Mouse (Mus musculus) mesoderm, embryonic 11.5 days (tissue): ENCODE measurements around the gene Plxna4.
A peak's percentile ranks its signal among the peaks of the same experiment; 100 is the strongest.

Experiments
- DNase-seq: peaks from one replicate; pipeline ENCODE4 v3.0.0-alpha.2; 2012; ENCODE audit warnings: low read depth, low spot score

The Plxna4 gene

GRCm38 (mm10) chr6:32407574-32408185, 180.3 kb downstream of the Plxna4 start:
- DNase-seq, result peak; percentile 73

DNA sequence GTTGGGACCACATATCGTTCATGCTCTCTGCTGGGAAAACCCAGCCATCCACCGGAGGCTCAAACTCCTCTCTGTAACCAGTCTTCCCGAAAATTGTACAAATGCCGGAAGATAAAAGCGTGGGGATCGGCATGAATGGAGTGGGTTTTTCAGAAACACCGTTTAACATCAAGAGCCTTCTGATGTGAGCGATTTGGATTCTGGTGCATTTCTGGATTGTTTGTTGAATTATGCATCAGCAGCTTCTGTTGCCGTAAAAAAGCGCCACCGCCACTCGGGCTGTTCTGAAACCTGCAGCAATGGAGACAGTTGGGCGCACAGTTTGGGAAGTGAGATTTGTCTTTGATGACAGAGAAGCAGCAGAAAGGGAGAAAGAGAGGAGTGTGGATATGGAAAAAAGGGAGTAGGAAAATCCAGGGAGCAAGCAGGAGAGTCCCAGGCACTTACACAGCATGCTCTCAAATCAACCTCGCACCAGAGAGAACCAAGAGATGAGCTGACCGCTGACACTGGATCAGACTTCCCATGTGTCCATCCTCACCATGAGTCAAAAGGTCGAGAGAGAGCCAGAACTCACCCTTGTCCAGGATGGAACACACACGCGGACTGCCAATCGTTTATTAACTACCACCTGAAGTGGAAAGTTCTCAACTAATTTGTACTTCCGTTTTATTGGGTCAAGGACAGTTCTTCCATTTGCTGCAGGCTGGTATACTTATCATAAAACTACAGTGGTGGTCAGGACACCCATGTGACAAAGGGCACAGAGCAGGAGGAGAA, 181.5 kb downstream of the Plxna4 start:
- no peak for DNase-seq

- no peak for DNase-seq
These were observed 185.3 kb downstream of the Plxna4 start for GRCm38 (mm10) chr6:32402560-32403235.

GRCm38 (mm10) chr6:32398261-32398660, 189.7 kb downstream of the Plxna4 start:
- DNase-seq, result no peak

GRCm38 (mm10) chr6:32397133-32397730, 190.8 kb downstream of the Plxna4 start:
- no peak for DNase-seq

GRCm38 (mm10) chr6:32395415-32395814, 192.6 kb downstream of the Plxna4 start:
- DNase-seq, result no peak

- DNase-seq, result no peak
These were observed 195.7 kb downstream of the Plxna4 start for GRCm38 (mm10) chr6:32392262-32392661.

DNA sequence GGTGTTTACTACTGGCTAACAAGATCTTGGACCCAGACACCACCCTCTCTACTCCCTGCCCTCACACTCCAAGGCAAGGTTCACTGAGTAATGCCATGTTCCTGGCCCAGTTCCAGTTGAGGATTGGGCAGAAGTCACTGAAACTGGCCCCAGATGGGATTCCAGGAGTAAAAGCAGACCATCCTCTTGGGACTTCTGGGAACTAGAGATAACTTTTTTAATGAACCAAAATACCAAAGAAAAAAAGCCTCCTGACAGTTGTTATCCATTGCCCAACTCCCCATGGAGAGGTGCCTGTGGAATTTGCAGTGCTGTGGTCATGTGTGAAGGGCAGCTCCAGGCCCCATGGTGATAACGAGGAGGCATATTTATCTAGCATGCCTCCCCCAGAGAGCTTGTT, 199.7 kb downstream of the Plxna4 start:
- DNase-seq, result no peak

DNA sequence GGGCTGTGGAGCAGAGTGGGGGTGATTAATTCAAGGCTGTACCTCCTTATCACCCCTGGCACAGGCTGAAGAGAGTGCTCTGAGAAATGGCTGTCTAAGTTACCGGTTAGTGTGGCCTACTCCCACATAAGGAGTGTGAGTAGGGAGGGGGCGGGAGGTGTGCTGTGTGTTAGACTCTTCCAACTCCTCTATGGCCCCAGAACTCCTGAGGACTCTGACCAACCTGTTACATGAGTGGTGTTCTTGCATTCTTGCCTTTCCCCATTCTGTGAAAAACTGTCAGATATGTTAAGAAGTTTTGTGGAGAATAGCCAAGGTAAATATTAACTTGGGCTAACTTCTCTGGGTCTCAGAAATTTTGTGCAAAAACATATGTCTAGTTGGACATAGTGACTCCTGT, 201.1 kb downstream of the Plxna4 start:
- no peak for DNase-seq

GRCm38 (mm10) chr6:32384937-32385336, 203.1 kb downstream of the Plxna4 start:
- DNase-seq, result no peak

DNA sequence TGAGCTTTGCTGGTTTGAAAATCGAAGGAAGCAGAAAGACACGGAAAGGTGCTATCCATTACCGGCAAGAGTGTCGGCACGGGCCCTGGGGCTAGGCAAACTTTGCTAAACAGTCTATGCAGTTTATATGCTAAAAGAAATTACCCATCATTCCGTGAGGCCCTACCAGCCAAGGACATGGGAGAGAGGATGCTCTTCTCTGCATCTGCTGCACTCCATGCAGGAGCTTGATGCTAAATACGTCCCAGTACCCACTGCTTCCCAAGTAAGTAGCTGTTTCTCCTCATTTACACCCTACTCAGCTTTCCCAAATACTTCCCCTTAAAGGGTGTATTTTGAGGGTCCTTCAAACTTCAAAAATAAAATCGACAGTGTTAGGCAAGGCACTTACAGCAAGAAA, 203.6 kb downstream of the Plxna4 start:
- DNase-seq, result no peak

DNA sequence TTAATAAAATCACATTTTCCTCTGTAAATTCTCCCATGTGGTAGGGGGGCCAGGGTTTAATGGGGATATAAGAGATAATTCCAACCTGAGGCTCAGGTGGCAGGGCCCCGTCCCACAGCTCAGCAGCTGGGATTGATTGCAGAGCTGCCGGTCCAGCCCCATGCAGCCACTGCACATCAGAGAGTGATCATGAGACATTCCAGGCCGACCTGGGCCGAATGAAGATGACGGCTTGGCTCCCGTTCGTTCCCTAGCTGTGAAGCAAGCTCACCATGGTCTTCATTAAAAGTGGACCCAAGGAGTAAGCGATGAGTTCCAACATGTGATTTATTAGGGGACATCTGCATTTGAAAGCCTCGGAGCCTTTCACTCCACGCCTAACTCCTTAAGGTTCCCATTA, 206.5 kb downstream of the Plxna4 start:
- DNase-seq, result peak; percentile 34

DNA sequence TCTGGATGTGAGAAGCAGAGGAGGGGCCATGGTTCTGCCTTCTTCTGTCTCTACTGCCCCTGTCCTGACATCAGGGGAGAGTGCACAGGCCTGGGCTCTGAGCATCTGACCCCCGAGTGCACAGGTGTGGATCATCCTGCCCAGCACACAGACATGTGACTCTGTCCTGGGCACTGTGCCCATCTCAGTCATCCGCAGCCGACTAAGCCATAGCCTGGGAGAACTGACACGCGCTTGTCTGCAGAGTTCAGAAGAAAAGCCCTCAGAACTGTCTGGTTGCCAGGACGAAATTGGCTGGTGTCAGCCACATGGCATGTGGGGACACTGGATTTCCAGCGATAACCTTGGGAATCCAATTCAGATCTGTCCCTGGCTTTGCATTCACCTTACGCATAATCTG, 210.8 kb downstream of the Plxna4 start:
- DNase-seq, result no peak

- no peak for DNase-seq
These were observed 214.0 kb downstream of the Plxna4 start for GRCm38 (mm10) chr6:32373931-32374361.

- DNase-seq, result no peak
These were observed 218.9 kb downstream of the Plxna4 start for GRCm38 (mm10) chr6:32369092-32369491.

GRCm38 (mm10) chr6:32368408-32368807, 219.6 kb downstream of the Plxna4 start:
- no peak for DNase-seq

DNA sequence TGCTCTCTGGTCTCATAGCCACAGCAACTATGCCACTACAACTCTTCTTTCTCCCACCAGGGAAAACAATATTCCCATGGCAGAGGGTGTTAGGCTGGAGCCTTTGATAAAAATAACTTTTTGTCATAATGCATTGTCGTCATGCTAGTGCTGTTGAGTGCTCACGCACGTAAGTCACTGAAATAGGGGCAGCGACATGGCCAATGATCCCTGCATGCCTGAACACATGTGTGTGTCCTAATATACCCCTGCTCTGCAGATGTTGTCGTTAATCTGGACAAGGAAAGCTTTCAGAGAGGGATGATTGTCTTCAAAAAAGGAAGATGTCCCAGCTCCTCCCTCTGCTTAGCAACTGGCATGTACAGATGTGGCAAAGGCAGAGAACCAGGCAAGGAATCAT, 223.1 kb downstream of the Plxna4 start:
- no peak for DNase-seq

- no peak for DNase-seq
These were observed 224.4 kb downstream of the Plxna4 start for GRCm38 (mm10) chr6:32363489-32364068.

DNA sequence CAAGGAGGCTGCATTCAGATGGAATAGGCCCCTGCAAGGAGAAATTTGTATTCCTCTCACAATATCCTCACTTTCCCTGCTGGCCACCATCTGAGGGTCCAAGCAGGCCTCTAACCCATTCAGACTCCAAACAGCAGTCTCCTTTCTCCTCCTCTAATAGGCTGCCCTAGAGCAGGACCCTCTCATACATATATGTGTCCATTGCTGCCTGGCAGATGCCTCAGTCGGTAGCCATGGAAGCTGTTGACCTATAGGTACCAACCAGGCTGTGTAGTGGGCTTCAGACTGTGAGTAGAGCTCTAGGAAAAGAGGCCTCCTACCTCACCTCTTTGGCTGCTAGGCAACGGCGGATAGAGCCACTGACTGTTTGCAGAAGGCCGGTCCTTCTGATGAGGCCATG, 225.6 kb downstream of the Plxna4 start:
- no peak for DNase-seq

- no peak for DNase-seq
These were observed 228.3 kb downstream of the Plxna4 start for GRCm38 (mm10) chr6:32359675-32360074.

GRCm38 (mm10) chr6:32357497-32357896, 230.5 kb downstream of the Plxna4 start:
- DNase-seq, result no peak

GRCm38 (mm10) chr6:32355559-32355958, 232.4 kb downstream of the Plxna4 start:
- DNase-seq, result peak; percentile 19
